Mouse (Mus musculus): Measurements from ENCODE around the gene Fyco1.

DNA sequence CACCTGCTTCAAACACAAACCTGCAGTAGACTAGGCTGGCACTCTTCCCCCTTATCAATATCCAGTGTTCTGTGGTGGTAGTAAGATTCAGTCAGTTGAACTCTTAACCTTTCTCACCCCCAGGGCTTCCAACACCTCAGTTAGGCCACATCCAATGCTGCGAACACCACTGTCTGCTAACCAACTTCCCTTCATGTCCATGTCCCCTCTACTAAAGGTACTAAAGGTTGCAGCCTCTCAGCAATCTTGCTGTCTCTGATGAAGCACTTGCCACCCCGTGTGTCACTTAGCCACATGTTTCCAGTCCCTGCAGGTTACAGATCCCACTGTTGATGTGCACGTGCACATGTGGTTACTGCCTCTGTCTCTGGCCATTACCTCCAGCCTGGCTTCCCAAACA is 87.9 kb downstream of the Fyco1 start:
- TF ChIP-seq CTCF (IDR thresholded peaks at IDR 0.05; ENCODE audit: extremely low read depth, insufficient read depth, low read length), result no peak
- TF ChIP-seq POLR2A (IDR thresholded peaks at IDR 0.05; ENCODE audit: extremely low read depth, insufficient read depth, low read length), result no peak

Data from cortical plate, adult 2 months (tissue).